Mouse (Mus musculus): ENCODE data around the gene Pde4d. TPM values are rescaled to one million over a fixed set of nuclear protein-coding genes. Genes with fewer than 3 reads are reported as not detected.

Pde4d gene
- polyA plus RNA-seq, 1 experiment from 2014 or later = 14.9 TPM

GRCm38 (mm10) chr13:109644086-109644485 lies 1194.3 kb downstream of the Pde4d start:
- no peaks in the 10 kb centered on the region for H3K9me3 ChIP-seq (ENCODE audit: control insufficient read depth, low read length)
- no peak overlapping the region for H3K4me2 ChIP-seq (ENCODE audit: low read depth, low read length)
- peaks cover 7% of the 10 kb centered on the region; the same call in 1 of the 2 replicates for H3K4me1 ChIP-seq (replicated peaks; ENCODE audit: control insufficient read depth, insufficient read depth, low read length)
- H3K27ac ChIP-seq (ENCODE audit: low read length) = no peak overlapping the region
- WGBS = 71% methylated on average over 2 of the region's 2 CpGs
- H3K27me3 ChIP-seq (ENCODE audit: control insufficient read depth, insufficient read depth, low read depth, low read length) = no peaks in the 10 kb centered on the region
- ATAC-seq (ENCODE audit: low read depth) = no peak
- no peak overlapping the region for H3K9ac ChIP-seq (ENCODE audit: low read length)
- no peaks in the 10 kb centered on the region for H3K36me3 ChIP-seq (ENCODE audit: control insufficient read depth, insufficient read depth, low read length)
- no peak overlapping the region for H3K4me3 ChIP-seq (ENCODE audit: low read length)

GRCm38 (mm10) chr13:109645284-109645909 lies 1195.6 kb downstream of the Pde4d start:
- peaks cover 5% of the 10 kb centered on the region; the same call in 1 of the 2 replicates for H3K4me1 ChIP-seq (replicated peaks; ENCODE audit: control insufficient read depth, insufficient read depth, low read length)
- H3K4me2 ChIP-seq (ENCODE audit: low read depth, low read length) = no peak overlapping the region
- no peaks in the 10 kb centered on the region for H3K36me3 ChIP-seq (ENCODE audit: control insufficient read depth, insufficient read depth, low read length)
- no peak for ATAC-seq (ENCODE audit: low read depth)
- no peak overlapping the region for H3K27ac ChIP-seq (ENCODE audit: low read length)
- H3K9me3 ChIP-seq (ENCODE audit: control insufficient read depth, low read length) = no peaks in the 10 kb centered on the region
- no peak overlapping the region for H3K9ac ChIP-seq (ENCODE audit: low read length)
- 51% methylated on average over 10 of the region's 10 CpGs for WGBS
- no peak overlapping the region for H3K4me3 ChIP-seq (ENCODE audit: low read length)
- H3K27me3 ChIP-seq (ENCODE audit: control insufficient read depth, insufficient read depth, low read depth, low read length) = no peaks in the 10 kb centered on the region

GRCm38 (mm10) chr13:109645910-109646284 lies 1196.1 kb downstream of the Pde4d start:
- ATAC-seq (ENCODE audit: low read depth) = no peak

GRCm38 (mm10) chr13:109646597-109647232 lies 1197.0 kb downstream of the Pde4d start:
- Histone ChIP-seq H3K27me3 (ENCODE audit: control insufficient read depth, insufficient read depth, low read depth, low read length) (no peaks in the 10 kb centered on the region), H3K9me3 (ENCODE audit: control insufficient read depth, low read length) (no peaks in the 10 kb centered on the region), H3K4me1 (replicated peaks; ENCODE audit: control insufficient read depth, insufficient read depth, low read length) (peaks cover 5% of the 10 kb centered on the region; the same call in 1 of the 2 replicates), H3K27ac (ENCODE audit: low read length) (no peak overlapping the region), H3K9ac (ENCODE audit: low read length) (no peak overlapping the region), H3K4me3 (ENCODE audit: low read length) (no peak overlapping the region), H3K4me2 (ENCODE audit: low read depth, low read length) (no peak overlapping the region), H3K36me3 (ENCODE audit: control insufficient read depth, insufficient read depth, low read length) (no peaks in the 10 kb centered on the region)
- 60% methylated on average over 11 of the region's 11 CpGs for WGBS
- no peak for ATAC-seq (ENCODE audit: low read depth)

More at GRCm38 (mm10) chr13:109645910-109646284, 1196.1 kb downstream of the Pde4d start:
- Histone ChIP-seq H3K27ac (ENCODE audit: low read length) (no peak overlapping the region), H3K4me1 (replicated peaks; ENCODE audit: control insufficient read depth, insufficient read depth, low read length) (peaks cover 5% of the 10 kb centered on the region; the same call in 1 of the 2 replicates), H3K4me2 (ENCODE audit: low read depth, low read length) (no peak overlapping the region), H3K9me3 (ENCODE audit: control insufficient read depth, low read length) (no peaks in the 10 kb centered on the region), H3K4me3 (ENCODE audit: low read length) (no peak overlapping the region), H3K36me3 (ENCODE audit: control insufficient read depth, insufficient read depth, low read length) (no peaks in the 10 kb centered on the region), H3K9ac (ENCODE audit: low read length) (no peak overlapping the region), H3K27me3 (ENCODE audit: control insufficient read depth, insufficient read depth, low read depth, low read length) (no peaks in the 10 kb centered on the region)
- WGBS = 81% methylated on average over 6 of the region's 6 CpGs

GRCm38 (mm10) chr13:109647479-109648199 lies 1197.9 kb downstream of the Pde4d start:
- no peak overlapping the region for H3K9ac ChIP-seq (ENCODE audit: low read length)
- H3K4me3 ChIP-seq (ENCODE audit: low read length) = no peak overlapping the region
- H3K4me2 ChIP-seq (ENCODE audit: low read depth, low read length) = no peak overlapping the region
- ATAC-seq (ENCODE audit: low read depth) = no peak
- 57% methylated on average over 7 of the region's 7 CpGs for WGBS
- H3K4me1 ChIP-seq (replicated peaks; ENCODE audit: control insufficient read depth, insufficient read depth, low read length) = peaks cover 5% of the 10 kb centered on the region; the same call in 1 of the 2 replicates
- no peak overlapping the region for H3K27ac ChIP-seq (ENCODE audit: low read length)
- H3K9me3 ChIP-seq (ENCODE audit: control insufficient read depth, low read length) = no peaks in the 10 kb centered on the region
- H3K27me3 ChIP-seq (ENCODE audit: control insufficient read depth, insufficient read depth, low read depth, low read length) = no peaks in the 10 kb centered on the region
- H3K36me3 ChIP-seq (ENCODE audit: control insufficient read depth, insufficient read depth, low read length) = no peaks in the 10 kb centered on the region

- peaks cover 5% of the 10 kb centered on the region; the same call in 1 of the 2 replicates for H3K4me1 ChIP-seq (replicated peaks; ENCODE audit: control insufficient read depth, insufficient read depth, low read length)
- ATAC-seq (ENCODE audit: low read depth) = no peak
- H3K9ac ChIP-seq (ENCODE audit: low read length) = no peak overlapping the region
- no peak overlapping the region for H3K4me3 ChIP-seq (ENCODE audit: low read length)
- H3K36me3 ChIP-seq (ENCODE audit: control insufficient read depth, insufficient read depth, low read length) = no peaks in the 10 kb centered on the region
- WGBS = 77% methylated on average over 3 of the region's 3 CpGs
- H3K27ac ChIP-seq (ENCODE audit: low read length) = no peak overlapping the region
- H3K4me2 ChIP-seq (ENCODE audit: low read depth, low read length) = no peak overlapping the region
- H3K9me3 ChIP-seq (ENCODE audit: control insufficient read depth, low read length) = no peaks in the 10 kb centered on the region
- H3K27me3 ChIP-seq (ENCODE audit: control insufficient read depth, insufficient read depth, low read depth, low read length) = no peaks in the 10 kb centered on the region
Measured at GRCm38 (mm10) chr13:109648311-109648710, 1198.6 kb downstream of the Pde4d start.

- Histone ChIP-seq H3K36me3 (ENCODE audit: control insufficient read depth, insufficient read depth, low read length) (no peaks in the 10 kb centered on the region), H3K4me3 (ENCODE audit: low read length) (no peak overlapping the region), H3K9ac (ENCODE audit: low read length) (no peak overlapping the region), H3K4me1 (replicated peaks; ENCODE audit: control insufficient read depth, insufficient read depth, low read length) (peaks cover 5% of the 10 kb centered on the region; the same call in 1 of the 2 replicates), H3K9me3 (ENCODE audit: control insufficient read depth, low read length) (no peaks in the 10 kb centered on the region), H3K27ac (ENCODE audit: low read length) (no peak overlapping the region), H3K27me3 (ENCODE audit: control insufficient read depth, insufficient read depth, low read depth, low read length) (no peaks in the 10 kb centered on the region), H3K4me2 (ENCODE audit: low read depth, low read length) (no peak overlapping the region)
- WGBS = 61% methylated on average over 10 of the region's 10 CpGs
- no peak for ATAC-seq (ENCODE audit: low read depth)
Measured at GRCm38 (mm10) chr13:109651790-109652605, 1202.2 kb downstream of the Pde4d start.

- peaks cover 5% of the 10 kb centered on the region; the same call in 1 of the 2 replicates for H3K4me1 ChIP-seq (replicated peaks; ENCODE audit: control insufficient read depth, insufficient read depth, low read length)
- H3K9me3 ChIP-seq (ENCODE audit: control insufficient read depth, low read length) = no peaks in the 10 kb centered on the region
- no peak overlapping the region for H3K27ac ChIP-seq (ENCODE audit: low read length)
- H3K36me3 ChIP-seq (ENCODE audit: control insufficient read depth, insufficient read depth, low read length) = no peaks in the 10 kb centered on the region
- ATAC-seq (ENCODE audit: low read depth) = no peak
- no peak overlapping the region for H3K9ac ChIP-seq (ENCODE audit: low read length)
- H3K4me3 ChIP-seq (ENCODE audit: low read length) = no peak overlapping the region
- H3K4me2 ChIP-seq (ENCODE audit: low read depth, low read length) = no peak overlapping the region
- H3K27me3 ChIP-seq (ENCODE audit: control insufficient read depth, insufficient read depth, low read depth, low read length) = no peaks in the 10 kb centered on the region
- 51% methylated on average over 7 of the region's 7 CpGs for WGBS
Measured at GRCm38 (mm10) chr13:109652631-109653030, 1202.9 kb downstream of the Pde4d start.
